Mouse (Mus musculus) hindbrain, embryonic 13.5 days (tissue): ENCODE data around the gene Cdx2. TPM values are rescaled to one million over a fixed set of nuclear protein-coding genes. Genes with fewer than 3 reads are reported as not detected.

Source experiments
- ATAC-seq: fragments of 200-750 bp; cut with Nextera tagmentation; 2 replicates; pipeline ENCODE4 v1.8.0; 2017; ENCODE audit warnings: moderate TSS enrichment; ENCODE audit not compliant: low FRiP score
- H3K27ac ChIP-seq: fragments of 300-500 bp; sonication (generic); 2 replicates; pipeline ENCODE4 v1.5.1; 2015; ENCODE audit warnings: inconsistent platforms, mild to moderate bottlenecking, moderate library complexity
- H3K27me3 ChIP-seq: fragments of 300-500 bp; sonication (generic); 2 replicates; pipeline ENCODE4 v1.6.1; 2015; ENCODE audit warnings: mild to moderate bottlenecking, inconsistent platforms
- H3K36me3 ChIP-seq: fragments of 300-500 bp; sonication (generic); 2 replicates; pipeline ENCODE4 v1.6.1; 2015; ENCODE audit warnings: mild to moderate bottlenecking, inconsistent platforms
- H3K4me1 ChIP-seq: fragments of 300-500 bp; sonication (generic); replicated peaks from 2 replicates; pipeline ENCODE4 v1.6.1; 2015; ENCODE audit warnings: inconsistent platforms
- H3K4me2 ChIP-seq: fragments of 300-500 bp; sonication (generic); 2 replicates; pipeline ENCODE4 v1.6.1; 2015; ENCODE audit warnings: inconsistent platforms, mild to moderate bottlenecking, moderate library complexity
- H3K4me3 ChIP-seq: fragments of 300-500 bp; sonication (generic); 2 replicates; pipeline ENCODE4 v1.5.1; 2015; ENCODE audit warnings: mild to moderate bottlenecking, inconsistent platforms
- H3K9ac ChIP-seq: fragments of 300-500 bp; sonication (generic); 2 replicates; pipeline ENCODE4 v1.6.1; 2015; ENCODE audit warnings: mild to moderate bottlenecking, inconsistent platforms
- H3K9me3 ChIP-seq: fragments of 300-500 bp; sonication (generic); 2 replicates; pipeline ENCODE4 v1.6.1; 2016; ENCODE audit warnings: inconsistent platforms
- WGBS: fragments of 180-500 bp; shearing (Covaris S2); methylation state at CpG from one replicate; pipeline ENCODE4 v1.1.7; 2015; 5-methylcytosine and 5-hydroxymethylcytosine counted together
- polyA plus RNA-seq: library from polyadenylated mRNA; unstranded; fragments of >200 nt; fragmentation: Nextera tagmentation; extraction: Ambion mirVana; gene quantifications from 2 replicates; pipeline ENCODE4 v1.2.1, GENCODE M21; 2015

Gene Cdx2
- polyA plus RNA-seq, 1 experiment from 2014 or later, result not detected

DNA sequence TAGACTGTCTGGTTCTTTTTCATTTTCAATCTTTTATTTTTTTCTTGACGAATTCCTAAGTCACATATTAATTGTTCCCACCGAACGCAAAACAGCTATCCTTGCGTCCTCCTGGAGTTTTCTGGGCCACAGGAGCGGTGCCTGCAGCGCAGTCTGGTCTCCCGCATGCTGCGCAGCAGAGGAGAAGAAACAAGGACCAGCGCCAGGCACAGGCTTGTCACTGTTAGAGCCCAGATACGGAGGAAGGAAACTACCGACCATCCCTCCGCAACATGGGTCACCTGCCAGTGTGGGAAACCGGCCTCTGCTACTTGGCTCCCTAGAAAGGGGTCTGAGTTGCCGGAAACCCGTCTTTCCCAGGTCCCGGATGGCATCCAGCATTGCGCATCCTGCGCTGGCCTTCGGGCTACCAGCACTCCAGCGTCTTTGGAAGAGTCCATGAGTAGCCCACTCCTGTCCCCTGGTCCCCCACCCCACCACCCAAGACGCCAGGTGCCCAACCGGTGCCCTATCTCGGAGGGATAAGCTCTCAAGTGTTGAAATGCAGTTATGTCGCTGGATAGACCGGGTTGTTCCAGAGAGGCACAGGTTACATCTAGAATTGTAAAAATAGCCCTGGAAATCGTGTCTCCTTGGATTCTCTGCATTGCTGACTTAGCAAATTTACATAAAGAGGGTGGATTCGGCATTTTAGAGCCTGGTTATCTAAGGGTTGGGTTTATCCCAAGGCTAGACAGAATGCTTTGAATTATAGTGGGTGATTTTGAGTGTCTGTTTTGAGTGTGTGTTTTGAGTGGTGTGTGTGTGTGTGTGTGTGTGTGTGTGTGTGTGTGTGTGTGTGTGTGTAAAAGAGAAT lies 6.0 kb upstream of the Cdx2 start:
- Histone ChIP-seq H3K4me1 (peaks cover 7% of the 10 kb centered on the region), H3K9me3 (no peaks in the 10 kb centered on the region), H3K4me2 (no peak overlapping the region), H3K27ac (no peak overlapping the region), H3K36me3 (no peaks in the 10 kb centered on the region), H3K27me3 (peaks cover 100% of the 10 kb centered on the region), H3K9ac (no peak overlapping the region), H3K4me3 (no peak overlapping the region)
- WGBS, result 1% methylated on average over 27 of the region's 27 CpGs
- no peak for ATAC-seq

DNA sequence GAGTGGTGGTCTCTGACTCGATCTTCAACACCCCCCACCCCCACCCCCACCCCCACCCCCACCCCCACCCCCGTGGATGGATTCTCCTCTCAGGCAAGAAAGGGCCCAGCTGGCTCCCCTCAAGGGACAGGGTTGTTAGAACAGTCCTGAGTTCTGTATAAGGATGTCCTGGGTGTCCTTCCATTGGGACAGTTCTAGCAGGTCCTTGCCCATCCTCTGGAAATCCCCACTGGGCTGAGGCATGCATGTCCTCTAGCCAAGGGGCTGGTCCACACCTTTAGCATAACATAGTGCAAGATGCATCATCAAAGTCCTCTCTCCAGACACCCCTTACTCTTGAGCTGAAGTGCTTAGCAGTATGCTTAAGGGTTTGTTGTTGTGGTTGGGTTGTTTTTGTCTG lies 2.7 kb upstream of the Cdx2 start:
- ATAC-seq, result no peak
- H3K9ac ChIP-seq, result no peak overlapping the region
- peaks cover 11% of the 10 kb centered on the region for H3K4me1 ChIP-seq
- WGBS, result 0% methylated on average over 1 of the region's 2 CpGs
- H3K27me3 ChIP-seq, result peaks cover 100% of the 10 kb centered on the region
- no peaks in the 10 kb centered on the region for H3K9me3 ChIP-seq
- no peak overlapping the region for H3K4me2 ChIP-seq
- H3K4me3 ChIP-seq, result no peak overlapping the region
- no peaks in the 10 kb centered on the region for H3K36me3 ChIP-seq
- no peak overlapping the region for H3K27ac ChIP-seq

DNA sequence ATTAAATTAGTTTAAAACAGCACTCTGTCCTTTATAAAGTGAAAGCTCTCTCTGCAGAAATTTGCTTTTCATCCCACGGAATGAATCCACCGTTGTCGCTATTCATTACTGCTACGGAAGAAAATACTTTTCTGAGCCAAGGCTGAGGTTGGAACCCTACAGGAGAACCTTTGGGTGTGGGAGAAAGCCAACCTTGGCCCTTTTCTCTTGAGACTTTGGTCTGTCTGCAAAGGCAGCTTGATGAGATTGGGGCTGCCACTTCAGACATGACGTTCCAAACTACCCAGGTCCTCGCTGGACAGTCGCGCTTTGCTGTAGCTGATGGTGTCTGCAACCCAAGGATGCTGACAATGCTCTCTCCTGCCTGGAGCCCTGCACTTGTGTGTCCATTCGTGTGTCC lies 1.4 kb upstream of the Cdx2 start:
- 9% methylated on average over 9 of the region's 9 CpGs for WGBS

DNA sequence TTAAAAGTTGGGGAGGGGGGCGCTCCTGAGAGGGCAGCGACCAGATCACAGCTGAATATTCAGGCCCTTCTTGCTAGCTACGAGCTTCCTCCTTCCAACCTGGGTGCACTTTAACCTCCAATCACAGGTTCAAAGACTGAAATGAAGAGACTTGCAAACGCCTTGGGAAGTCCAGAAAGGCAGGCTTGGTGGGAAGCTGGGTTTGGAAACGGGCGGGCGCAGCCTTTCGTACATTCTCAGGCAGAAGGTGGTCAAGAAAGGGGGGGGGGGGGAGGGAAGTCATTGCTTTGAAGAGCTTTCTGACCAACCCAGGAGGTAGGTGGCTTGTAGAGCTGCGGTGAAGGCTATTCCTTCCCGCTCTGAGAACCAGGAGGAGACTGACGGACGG lies 322 bp upstream of the Cdx2 start:
- ATAC-seq, result no peak
- Histone ChIP-seq H3K4me1 (peaks cover 16% of the 10 kb centered on the region), H3K9ac (no peak overlapping the region), H3K4me3 (no peak overlapping the region), H3K36me3 (no peaks in the 10 kb centered on the region), H3K4me2 (no peak overlapping the region), H3K27ac (no peak overlapping the region), H3K9me3 (no peaks in the 10 kb centered on the region), H3K27me3 (peaks cover 100% of the 10 kb centered on the region)
- 1% methylated on average over 12 of the region's 12 CpGs for WGBS

More for the DNA sequence above, 1.4 kb upstream of the Cdx2 start:
- Histone ChIP-seq H3K4me2 (no peak overlapping the region), H3K4me1 (peaks cover 16% of the 10 kb centered on the region), H3K9ac (no peak overlapping the region), H3K27me3 (peaks cover 100% of the 10 kb centered on the region), H3K9me3 (no peaks in the 10 kb centered on the region), H3K27ac (no peak overlapping the region), H3K36me3 (no peaks in the 10 kb centered on the region), H3K4me3 (no peak overlapping the region)
- no peak for ATAC-seq

DNA sequence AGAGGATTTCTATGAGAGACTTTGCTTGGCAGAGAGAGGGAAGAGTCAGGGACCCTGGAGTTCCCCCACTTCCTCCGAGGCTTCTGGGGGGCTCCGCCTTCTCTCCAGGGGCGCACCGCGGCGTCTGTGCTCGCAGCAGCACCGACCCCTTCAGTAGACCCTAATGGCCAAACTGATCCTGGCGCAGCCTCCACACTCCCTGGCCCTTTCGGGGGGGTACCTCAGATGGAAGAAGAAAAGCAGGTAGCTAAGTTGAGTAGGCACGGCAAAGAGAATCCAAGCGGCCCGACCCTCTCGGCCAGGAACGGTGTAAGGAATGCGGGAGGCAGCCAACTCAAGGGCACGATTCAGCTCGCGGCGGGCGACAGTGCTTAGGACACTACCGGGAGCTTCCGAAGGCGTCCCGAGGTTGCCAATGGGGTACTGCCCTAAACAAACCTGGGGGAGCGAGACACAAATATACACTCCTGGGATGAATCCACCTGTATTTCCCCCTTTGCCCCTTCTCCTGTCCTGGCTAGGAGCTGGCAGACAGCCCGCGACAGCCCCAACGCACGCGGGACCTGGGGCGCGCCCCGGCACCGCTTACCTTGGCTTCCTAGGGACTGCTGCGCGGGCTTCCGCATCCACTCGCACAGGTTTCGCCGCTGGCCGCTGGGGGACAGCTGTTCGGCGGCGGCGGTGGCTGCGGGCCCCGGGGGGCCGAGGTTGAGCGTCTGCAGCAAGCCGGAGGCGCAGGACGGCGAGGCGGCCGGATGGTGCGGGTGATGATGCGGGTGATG lies 1.0 kb downstream of the Cdx2 start:
- Histone ChIP-seq H3K4me1 (peaks cover 16% of the 10 kb centered on the region), H3K4me3 (0 out of 2 replicates have a peak overlapping the region, but pooled peaks have one; percentile 5)
- ATAC-seq, result no peak

DNA sequence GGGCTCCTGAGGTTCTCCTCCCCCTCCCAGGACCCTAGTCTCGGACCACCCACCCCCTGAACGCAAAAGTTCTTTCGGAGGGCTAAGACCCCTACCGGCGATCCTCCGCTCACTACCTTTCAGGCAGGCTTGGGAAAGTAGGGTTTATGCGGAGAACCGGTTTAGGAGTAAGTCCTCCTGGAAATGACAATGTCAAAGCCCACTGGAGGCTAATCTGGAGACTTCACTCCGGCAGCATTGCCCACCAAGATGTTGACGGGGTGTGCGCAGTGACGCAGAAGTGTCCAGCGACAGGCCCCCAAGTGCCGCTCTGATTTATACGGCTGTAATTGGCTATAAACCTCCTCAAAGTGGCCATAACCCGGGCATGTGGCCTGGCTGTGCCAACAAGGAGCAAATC lies 1.9 kb downstream of the Cdx2 start:
- ATAC-seq, result no peak
- H3K9me3 ChIP-seq, result no peaks in the 10 kb centered on the region
- no peak overlapping the region for H3K27ac ChIP-seq
- peaks cover 100% of the 10 kb centered on the region for H3K27me3 ChIP-seq
- no peaks in the 10 kb centered on the region for H3K36me3 ChIP-seq
- H3K4me1 ChIP-seq, result peaks cover 16% of the 10 kb centered on the region
- under 1% methylated on average over 16 of the region's 16 CpGs for WGBS
- no peak overlapping the region for H3K4me2 ChIP-seq
- no peak overlapping the region for H3K4me3 ChIP-seq
- no peak overlapping the region for H3K9ac ChIP-seq

More for the DNA sequence above, 1.0 kb downstream of the Cdx2 start:
- no peaks in the 10 kb centered on the region for H3K36me3 ChIP-seq
- no peak overlapping the region for H3K4me2 ChIP-seq
- no peaks in the 10 kb centered on the region for H3K9me3 ChIP-seq
- WGBS, result under 1% methylated on average over 48 of the region's 58 CpGs
- H3K9ac ChIP-seq, result no peak overlapping the region
- H3K27ac ChIP-seq, result no peak overlapping the region
- H3K27me3 ChIP-seq, result peaks cover 100% of the 10 kb centered on the region

DNA sequence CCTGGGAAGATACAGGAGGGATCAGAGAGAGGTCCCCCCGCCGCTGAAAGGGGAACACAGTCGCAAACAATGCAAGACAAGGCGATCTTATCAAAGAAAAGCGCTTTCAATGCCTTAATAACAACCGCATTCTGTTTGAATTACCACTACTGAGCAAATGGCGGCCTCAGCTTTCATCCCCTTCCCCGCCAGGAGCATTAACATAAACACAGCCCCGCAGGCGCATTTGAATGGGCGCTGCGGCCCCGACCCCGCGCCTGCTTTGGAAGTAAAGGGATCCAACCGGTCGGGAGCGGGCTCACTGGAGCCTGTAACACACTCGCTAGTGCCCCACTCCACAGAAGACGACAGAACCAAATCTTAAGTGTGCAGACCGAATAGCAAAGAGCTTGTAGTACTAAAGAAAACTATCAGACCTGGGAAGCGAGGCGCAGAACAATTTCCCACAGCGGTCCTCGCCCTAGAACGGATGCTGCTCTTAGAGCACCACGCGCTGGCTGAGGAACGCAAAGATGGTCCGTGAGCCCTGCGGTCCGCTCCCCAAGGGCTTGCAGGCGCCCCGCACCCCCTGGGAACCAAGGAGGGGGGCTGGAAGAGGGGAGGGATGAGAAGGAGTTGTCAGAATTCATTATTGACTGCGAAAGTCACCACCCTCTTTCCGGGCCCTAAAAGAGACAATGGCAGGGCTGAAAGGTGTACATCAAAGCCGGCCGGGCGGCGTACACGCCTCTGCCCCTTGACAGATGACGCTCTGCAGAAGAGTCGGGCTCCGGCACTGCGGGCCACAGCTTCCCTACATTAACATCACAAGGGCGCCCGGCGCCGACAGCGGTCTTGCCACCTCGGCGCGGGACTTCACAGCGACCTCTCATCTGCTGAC lies 2.6 kb downstream of the Cdx2 start:
- H3K9me3 ChIP-seq, result no peaks in the 10 kb centered on the region
- no peaks in the 10 kb centered on the region for H3K36me3 ChIP-seq
- no peak overlapping the region for H3K4me2 ChIP-seq
- H3K4me1 ChIP-seq, result peaks cover 19% of the 10 kb centered on the region
- H3K27me3 ChIP-seq, result peaks cover 100% of the 10 kb centered on the region
- no peak overlapping the region for H3K27ac ChIP-seq
- no peak overlapping the region for H3K9ac ChIP-seq
- no peak overlapping the region for H3K4me3 ChIP-seq
- no peak for ATAC-seq
- under 1% methylated on average over 54 of the region's 54 CpGs for WGBS

DNA sequence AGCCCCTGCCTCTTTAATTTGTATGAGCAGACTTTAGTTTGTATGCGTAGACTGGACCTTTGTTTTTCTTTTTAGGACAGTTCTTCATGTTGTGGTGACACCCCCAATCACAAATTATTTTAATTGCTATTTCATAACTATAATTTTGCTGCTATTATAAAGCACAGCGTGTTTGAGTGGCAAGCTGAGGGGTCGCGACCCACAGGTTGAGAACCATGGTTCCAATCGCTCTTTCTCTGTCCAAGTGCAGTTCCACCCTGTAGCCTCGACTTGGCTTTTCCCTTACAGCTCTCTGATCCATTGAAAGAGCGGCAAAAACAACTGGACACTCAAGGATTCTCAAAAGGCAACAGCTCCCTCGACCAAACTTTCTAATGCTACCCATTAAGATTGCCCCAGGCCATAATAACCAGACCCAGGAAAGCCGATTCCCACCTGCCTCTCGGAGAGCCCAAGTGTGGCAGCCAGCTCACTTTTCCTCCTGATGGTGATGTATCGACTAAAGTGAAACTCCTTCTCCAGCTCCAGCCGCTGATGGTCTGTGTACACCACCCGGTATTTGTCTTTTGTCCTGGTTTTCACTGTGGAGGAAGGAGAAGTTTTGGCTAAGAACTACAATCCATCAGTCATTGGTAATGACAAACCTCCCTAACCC lies 4.2 kb downstream of the Cdx2 start:
- 6% methylated on average over 13 of the region's 13 CpGs for WGBS
- Histone ChIP-seq H3K9me3 (no peaks in the 10 kb centered on the region), H3K36me3 (no peaks in the 10 kb centered on the region), H3K4me2 (no peak overlapping the region), H3K27me3 (peaks cover 100% of the 10 kb centered on the region), H3K4me1 (peaks cover 23% of the 10 kb centered on the region), H3K27ac (no peak overlapping the region), H3K9ac (no peak overlapping the region), H3K4me3 (no peak overlapping the region)
- ATAC-seq, result no peak

DNA sequence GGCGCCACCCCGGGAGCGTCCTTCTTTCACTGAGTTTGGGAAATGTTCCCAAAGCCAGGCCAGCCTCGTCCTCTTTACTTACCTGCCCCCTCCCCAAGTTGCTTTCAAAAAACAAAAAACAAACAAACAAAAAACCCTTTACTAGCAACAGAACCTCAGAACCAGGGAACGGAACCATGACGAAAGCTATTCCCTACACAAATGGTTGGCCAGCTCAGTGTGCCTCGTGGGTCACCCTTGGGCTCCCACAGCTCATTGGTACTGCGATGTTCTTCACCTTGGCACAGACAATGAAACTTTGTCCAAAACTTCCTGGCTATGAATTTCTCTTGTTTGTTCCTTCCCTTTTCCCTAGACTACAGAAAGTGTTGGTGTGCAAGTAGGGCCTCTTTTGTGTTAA lies 4.9 kb downstream of the Cdx2 start:
- WGBS, result 8% methylated on average over 8 of the region's 8 CpGs
- H3K4me1 ChIP-seq, result peaks cover 23% of the 10 kb centered on the region

DNA sequence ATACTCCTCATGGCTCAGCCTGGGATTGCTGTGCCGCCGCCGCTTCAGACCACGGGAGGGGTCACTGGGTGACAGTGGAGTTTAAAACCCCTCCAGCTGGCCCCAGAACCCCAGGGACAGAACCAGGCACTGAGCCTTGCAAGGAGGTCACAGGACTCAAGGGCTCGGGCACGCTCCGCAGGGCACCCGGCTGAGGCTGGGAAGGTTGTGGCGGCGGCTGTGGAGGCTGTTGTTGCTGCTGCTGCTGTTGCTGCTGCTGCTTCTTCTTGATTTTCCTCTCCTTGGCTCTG lies 5.3 kb downstream of the Cdx2 start:
- Histone ChIP-seq H3K4me3 (no peak overlapping the region), H3K4me1 (peaks cover 21% of the 10 kb centered on the region), H3K9ac (no peak overlapping the region), H3K27ac (no peak overlapping the region), H3K4me2 (no peak overlapping the region), H3K36me3 (no peaks in the 10 kb centered on the region), H3K9me3 (no peaks in the 10 kb centered on the region), H3K27me3 (peaks cover 100% of the 10 kb centered on the region)
- no peak for ATAC-seq
- 4% methylated on average over 10 of the region's 10 CpGs for WGBS

More for the DNA sequence above, 4.9 kb downstream of the Cdx2 start:
- Histone ChIP-seq H3K4me3 (no peak overlapping the region), H3K36me3 (no peaks in the 10 kb centered on the region), H3K4me2 (no peak overlapping the region), H3K27ac (no peak overlapping the region), H3K9ac (no peak overlapping the region), H3K27me3 (peaks cover 100% of the 10 kb centered on the region), H3K9me3 (no peaks in the 10 kb centered on the region)
- no peak for ATAC-seq

DNA sequence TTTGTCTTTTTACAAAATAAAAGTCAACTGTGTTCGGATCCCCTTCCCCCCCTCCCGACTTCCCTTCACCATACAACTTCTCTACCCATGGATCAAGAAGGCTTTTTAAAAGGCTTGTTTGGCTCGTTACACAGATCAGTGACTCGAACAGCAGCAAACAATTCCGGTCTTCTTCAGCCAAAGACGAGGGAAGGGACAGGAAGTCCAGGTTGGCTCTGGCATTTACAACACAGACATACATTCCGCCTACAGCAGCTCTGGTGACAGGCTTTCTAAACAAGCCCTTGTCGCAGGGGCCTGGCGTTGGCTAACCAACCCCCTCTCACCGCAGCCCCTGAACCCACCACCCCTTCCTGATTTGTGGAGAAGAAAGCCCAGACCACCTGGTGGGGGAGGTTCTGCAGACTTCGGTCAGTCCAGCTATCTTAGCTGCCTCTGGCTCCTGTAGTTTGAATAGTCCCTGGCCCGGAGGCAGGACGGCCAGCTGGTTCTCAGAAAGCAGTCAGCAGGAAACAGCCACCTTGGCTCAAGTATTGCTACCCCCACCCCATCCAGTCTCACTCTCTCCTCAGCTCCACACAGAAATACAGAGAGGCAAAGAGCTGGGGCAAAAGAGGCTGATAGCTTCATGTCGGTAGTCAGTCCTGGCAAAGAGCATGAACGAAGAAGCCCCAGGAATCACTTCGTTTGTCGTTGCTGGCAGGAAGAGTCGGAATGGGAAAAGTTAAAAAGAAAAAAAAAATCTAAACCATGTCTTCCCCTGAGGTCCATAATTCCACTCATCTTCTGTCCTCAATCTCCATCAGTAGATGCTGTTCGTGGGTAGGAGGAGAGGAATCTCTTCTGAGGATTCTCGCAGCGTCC lies 5.9 kb downstream of the Cdx2 start:
- Histone ChIP-seq H3K36me3 (no peaks in the 10 kb centered on the region), H3K4me2 (no peak overlapping the region), H3K9me3 (no peaks in the 10 kb centered on the region), H3K9ac (no peak overlapping the region), H3K4me3 (no peak overlapping the region), H3K4me1 (peaks cover 16% of the 10 kb centered on the region), H3K27ac (no peak overlapping the region), H3K27me3 (peaks cover 100% of the 10 kb centered on the region)
- WGBS, result 2% methylated on average over 21 of the region's 21 CpGs
- ATAC-seq, result no peak
